17 mouse cellular contexts compared by ENCODE assay signal in genomic region chr5:128392372-128392771, GRCm38 (mm10). TPM values are rescaled to one million over a fixed set of nuclear protein-coding genes. Genes with fewer than 3 reads are reported as not detected.
A peak's percentile ranks its signal among the peaks of the same experiment; 100 is the strongest.
DNase-seq lines count a peak whose midpoint lies in the region; ATAC-seq and TF ChIP-seq lines count a peak whose summit lies in the region.
"Had no signal": no experiment of that assay in that cellular context is flagged by ENCODE, and none has a peak within 500 bp of the region (broad histone marks: within the 10 kb centered on the region; RNA-seq: fewer than 3 reads in every experiment).

No protein-coding gene starts in this region.

- no peak overlapping the region for H3K9ac ChIP-seq in stomach, postnatal 0 days (ENCODE audit: low read length)
- H3K9ac ChIP-seq: heart, embryonic 13.5 days; hindbrain, embryonic 12.5 days had no signal

- WGBS in stomach, postnatal 0 days = 81% methylated on average over 3 of the region's 3 CpGs

- peak; percentile 61 for TF ChIP-seq CTCF in layer of hippocampus, adult 2 months (conservative IDR thresholded peaks at IDR 0.05)
- peak; percentile 10; the same call in 1 of the 2 replicates for TF ChIP-seq CTCF in stomach, postnatal 0 days (IDR thresholded peaks at IDR 0.05; ENCODE audit: low read depth)

- no peaks in the 10 kb centered on the region for H3K27me3 ChIP-seq in stomach, postnatal 0 days (ENCODE audit: control insufficient read depth, insufficient read depth, low read length)
- H3K27me3 ChIP-seq: heart, embryonic 13.5 days; hindbrain, embryonic 12.5 days had no signal

- no peak for TF ChIP-seq EP300 in stomach, postnatal 0 days (optimal IDR thresholded peaks at IDR 0.05)

- no peaks in the 10 kb centered on the region for H3K9me3 ChIP-seq in stomach, postnatal 0 days (ENCODE audit: control insufficient read depth, low read length)

- no peak overlapping the region for H3K4me3 ChIP-seq in layer of hippocampus, adult 2 months
- no peak overlapping the region for H3K4me3 ChIP-seq in stomach, postnatal 0 days (ENCODE audit: low read depth, low read length)
- H3K4me3 ChIP-seq: heart, embryonic 13.5 days; hindbrain, embryonic 12.5 days had no signal

- no peaks in the 10 kb centered on the region for H3K4me1 ChIP-seq in stomach, postnatal 0 days (replicated peaks; ENCODE audit: control insufficient read depth, insufficient read depth)
- H3K4me1 ChIP-seq: heart, embryonic 13.5 days had no signal

- no peak overlapping the region for H3K27ac ChIP-seq in layer of hippocampus, adult 2 months
- no peak overlapping the region for H3K27ac ChIP-seq in stomach, postnatal 0 days (replicated peaks)
- H3K27ac ChIP-seq: heart, embryonic 13.5 days; hindbrain, embryonic 12.5 days had no signal

- peak; percentile 14 for DNase-seq in embryo, embryonic 10 days (ENCODE audit: low spot score)
- no peak for DNase-seq in embryo, embryonic 11 days
- DNase-seq in layer of hippocampus, adult 2 months (ENCODE audit: low spot score in 2 of 2) = no peak
- no peak for DNase-seq in layer of hippocampus, postnatal 25 days (ENCODE audit: extremely low spot score in 1 of 2, low spot score in 1 of 2)
- peak; percentile 11 for DNase-seq in retina, embryonic 14.5 days (ENCODE audit: low spot score)
- no peak for DNase-seq in retina, postnatal 1 day
- DNase-seq in stomach, postnatal 0 days (ENCODE audit: low spot score) = no peak
- DNase-seq in spleen, adult 12 weeks (ENCODE audit: low spot score) = no peak
- DNase-seq: cerebellum, adult 11 months; kidney, adult 11 months; thymus, postnatal 25 days had no signal

- no peak for ATAC-seq in stomach, postnatal 0 days (ENCODE audit: low FRiP score, low TSS enrichment)
- ATAC-seq: activated CD4-positive, CD25-positive, alpha-beta regulatory T cell, adult 4 months had no signal

- no peak overlapping the region for H3K4me2 ChIP-seq in stomach, postnatal 0 days (replicated peaks; ENCODE audit: low read depth)
- H3K4me2 ChIP-seq: heart, embryonic 13.5 days; hindbrain, embryonic 12.5 days had no signal

- no peaks in the 10 kb centered on the region for H3K36me3 ChIP-seq in stomach, postnatal 0 days (ENCODE audit: control insufficient read depth, insufficient read depth, low read length)
- H3K36me3 ChIP-seq: G1E; heart, embryonic 13.5 days; hindbrain, embryonic 12.5 days had no signal

RNA-seq across cellular contexts. Expression of gene Tmem132d, which starts 40.5 kb away (rescaled TPM):
- total RNA-seq in layer of hippocampus, adult 2 months (2021) = 10 to 100 TPM; 16.8 to 17.9 TPM
- 10 to 100 TPM; 17.6 to 18.2 TPM for total RNA-seq in layer of hippocampus, postnatal 25 days (2021)
- 0.16 and 0.23 TPM in 2 replicates for polyA plus RNA-seq in stomach, postnatal 0 days (2015; fragmentation: Nextera tagmentation; extraction: Ambion mirVana)
- total RNA-seq: common myeloid progenitor, adult 5-6 weeks; megakaryocyte-erythroid progenitor cell, adult 5-6 weeks had no signal
- polyA plus RNA-seq: activated CD4-positive, CD25-positive, alpha-beta regulatory T cell, adult 4 months; G1E had no signal

Comparison
In these comparisons a context has a peak if more than half of its experiments do, and no peak if none do; other contexts are left out.
1. DNase-seq: peak in embryo, embryonic 10 days (single experiment) and retina, embryonic 14.5 days (single experiment); none in embryo, embryonic 11 days (single experiment), layer of hippocampus, adult 2 months (0 of 2), layer of hippocampus, postnatal 25 days (0 of 2), retina, postnatal 1 day (single experiment), stomach, postnatal 0 days (single experiment) and spleen, adult 12 weeks (single experiment).